Mouse (Mus musculus) inflammation-experienced regulatory T-cells, adult 16 weeks (primary cell): ENCODE results near the gene Ppp1r12a. TPM values are rescaled to one million over a fixed set of nuclear protein-coding genes. Genes with fewer than 3 reads are reported as not detected.

Experiments
- polyA plus RNA-seq: library from polyadenylated mRNA; unstranded; fragments of 100-300 nt; shearing (Covaris generic); gene quantifications from one replicate; pipeline ENCODE4 v1.2.1, GENCODE M21; 2017

Ppp1r12a gene
- polyA plus RNA-seq: 110 TPM

GRCm38 (mm10) chr10:108161261-108162256, at the start of gene Ppp1r12a:
Gene Ppp1r12a, plus strand, starts transcription at chr10:108162193.

GRCm38 (mm10) chr10:108331784-108332561, 170.0 kb downstream of the Ppp1r12a start, which contains the start of gene Pawr:
Gene Pawr, plus strand, starts transcription at chr10:108332121.

Other genes with a start within 250 kb of the Ppp1r12a start
- not detected for gene Pawr, start 169.9 kb downstream of the Ppp1r12a start, polyA plus RNA-seq